Mouse (Mus musculus): Measurements from ENCODE around the gene Med8. TPM values are rescaled to one million over a fixed set of nuclear protein-coding genes. Genes with fewer than 3 reads are reported as not detected.

The Med8 gene
- total RNA-seq, 4 experiments from 2014 or later: 34.8 to 41.7 (median 38.3) TPM

DNA sequence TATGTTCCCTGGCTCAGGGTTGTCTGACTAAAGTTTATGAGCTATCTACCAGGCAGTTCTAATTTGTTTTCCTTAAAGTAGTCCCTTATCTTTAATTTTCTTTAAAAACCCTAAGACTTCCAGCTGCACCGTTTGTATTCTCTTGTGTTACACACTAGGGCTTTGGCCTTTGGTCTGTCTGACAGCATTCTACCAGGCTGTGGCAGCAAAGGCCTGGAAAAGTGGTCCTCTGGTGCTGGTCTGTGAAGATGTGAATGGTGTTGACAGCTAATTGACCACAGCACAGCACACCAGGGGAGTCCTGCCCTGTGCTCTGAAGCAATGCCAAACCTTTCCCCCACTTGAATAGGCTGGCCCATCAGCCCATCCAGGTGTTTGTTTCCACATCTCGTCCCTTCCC lies 6.6 kb downstream of the Med8 start:
- no peak for DNase-seq (ENCODE audit: low spot score in 2 of 2)

DNA sequence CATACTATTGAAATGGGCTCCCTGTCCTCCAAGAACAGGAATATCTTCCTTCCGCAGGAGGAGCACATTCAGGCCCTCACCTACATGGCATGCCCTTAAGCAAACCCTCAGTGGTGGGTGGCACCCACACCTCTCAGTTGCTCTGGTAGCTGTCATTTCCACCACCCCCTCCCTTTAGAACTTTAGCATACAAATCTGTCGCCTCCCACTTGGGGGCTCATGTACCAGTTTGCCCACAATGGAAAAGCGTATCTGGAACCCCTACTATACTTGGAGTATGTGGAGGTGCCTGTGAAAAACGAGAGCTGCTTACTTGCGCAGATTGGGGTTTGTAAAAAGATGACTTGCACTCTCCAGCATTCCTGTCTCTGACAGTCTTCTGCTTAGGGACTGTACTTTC lies 7.2 kb downstream of the Med8 start:
- no peak for DNase-seq (ENCODE audit: low spot score in 2 of 2)

DNA sequence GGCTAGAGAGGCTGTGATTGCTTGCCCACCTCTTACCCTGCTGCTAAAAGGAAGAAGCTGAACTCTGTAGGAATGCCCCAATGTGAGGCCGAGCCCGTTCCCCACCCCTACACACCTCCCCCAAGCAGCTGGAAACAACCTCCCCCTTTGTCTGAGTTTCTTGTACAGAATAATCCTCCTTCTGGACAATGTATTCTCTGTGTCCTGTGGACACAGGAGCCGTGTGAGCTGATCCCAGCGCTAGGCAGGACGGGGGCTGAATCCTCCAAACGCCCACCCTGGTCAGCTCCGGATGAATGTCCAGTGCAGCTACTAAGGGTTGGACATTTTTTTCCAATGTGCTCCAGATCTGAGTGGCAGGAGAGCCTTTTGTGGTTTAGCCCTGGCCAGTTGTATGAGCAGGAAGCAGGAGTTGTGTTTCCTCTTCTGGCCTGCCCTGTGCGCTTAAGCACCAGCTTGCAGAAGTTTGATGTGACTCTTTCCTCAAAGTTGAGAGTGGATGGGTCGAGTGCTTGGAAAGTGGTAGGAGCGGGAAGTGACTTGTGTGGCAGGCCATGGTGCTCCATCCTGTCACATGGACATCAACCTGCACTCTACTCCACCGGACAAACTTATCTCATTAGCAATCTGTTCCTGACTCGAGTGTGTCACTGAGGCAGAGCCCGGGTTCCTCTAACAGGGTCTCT lies 8.1 kb downstream of the Med8 start:
- DNase-seq (ENCODE audit: low spot score in 2 of 2): no peak

DNA sequence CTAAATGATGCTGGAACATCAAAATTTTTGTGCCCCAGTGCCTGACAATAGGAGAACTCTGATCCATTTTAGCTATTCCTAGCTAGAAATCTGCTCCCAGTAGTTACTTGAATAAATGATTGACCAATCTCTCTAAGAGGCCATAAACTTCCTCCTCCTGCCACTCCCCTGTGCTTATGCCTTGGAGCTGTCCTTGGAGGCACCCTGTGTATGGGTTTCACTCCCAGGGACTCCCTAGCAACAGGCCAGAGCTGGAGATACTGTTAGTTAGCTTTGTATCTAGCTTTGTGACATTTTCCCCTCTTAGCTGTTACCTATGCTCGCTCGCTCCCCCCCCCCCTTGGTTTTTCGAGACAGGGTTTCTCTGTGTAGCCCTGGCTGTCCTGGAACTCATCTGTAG lies 12.2 kb downstream of the Med8 start:
- no peak for DNase-seq (ENCODE audit: low spot score in 2 of 2)

DNA sequence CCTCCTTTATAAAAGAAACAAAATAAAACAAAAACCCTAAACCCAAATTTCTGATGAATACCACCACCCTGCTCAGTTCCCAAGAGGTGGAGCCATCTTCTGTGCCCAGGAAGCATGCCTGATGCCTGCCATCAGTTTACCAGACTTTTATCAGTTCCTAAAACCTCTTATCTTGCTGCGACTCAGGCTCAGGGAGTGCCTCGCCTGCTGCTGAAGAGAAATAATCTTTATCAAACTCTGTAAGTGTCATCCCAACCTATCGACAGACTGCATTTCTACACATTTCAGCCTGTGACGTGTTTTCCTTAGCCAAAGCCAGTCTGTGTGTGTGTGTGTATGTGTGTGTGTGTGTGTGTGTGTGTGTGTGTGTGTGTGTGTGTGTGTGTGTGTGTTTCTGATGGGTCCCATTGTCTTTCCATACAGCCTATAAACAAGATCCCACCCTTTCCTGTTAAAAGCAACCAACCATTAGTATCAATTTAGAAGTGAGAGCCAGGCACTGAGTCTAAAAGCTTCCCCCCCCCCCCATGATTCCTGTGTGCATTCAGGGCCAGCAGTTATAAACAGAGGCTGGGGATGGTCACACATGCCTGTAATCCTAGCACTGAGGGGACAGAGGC lies 15.5 kb downstream of the Med8 start:
- no peak for DNase-seq (ENCODE audit: low spot score in 2 of 2)

DNA sequence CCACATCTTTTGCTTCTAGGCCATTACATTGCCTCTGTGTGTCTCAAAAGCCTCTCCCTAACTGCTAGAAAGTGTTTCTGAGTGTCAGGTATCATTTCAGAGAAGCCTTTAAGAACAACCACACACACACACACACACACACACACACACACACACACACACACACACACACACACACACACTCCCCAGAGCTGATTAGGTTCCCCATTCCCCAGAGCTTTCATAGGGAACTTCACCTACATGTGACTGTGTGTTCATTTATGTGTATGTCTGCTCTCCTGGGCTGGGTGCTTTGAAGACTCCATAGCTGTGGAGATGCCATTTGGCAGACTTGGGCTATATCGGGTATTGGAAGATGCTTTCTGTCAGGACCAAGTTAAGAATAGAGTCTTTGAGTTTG lies 16.2 kb downstream of the Med8 start:
- DNase-seq (ENCODE audit: low spot score in 2 of 2): no peak

DNA sequence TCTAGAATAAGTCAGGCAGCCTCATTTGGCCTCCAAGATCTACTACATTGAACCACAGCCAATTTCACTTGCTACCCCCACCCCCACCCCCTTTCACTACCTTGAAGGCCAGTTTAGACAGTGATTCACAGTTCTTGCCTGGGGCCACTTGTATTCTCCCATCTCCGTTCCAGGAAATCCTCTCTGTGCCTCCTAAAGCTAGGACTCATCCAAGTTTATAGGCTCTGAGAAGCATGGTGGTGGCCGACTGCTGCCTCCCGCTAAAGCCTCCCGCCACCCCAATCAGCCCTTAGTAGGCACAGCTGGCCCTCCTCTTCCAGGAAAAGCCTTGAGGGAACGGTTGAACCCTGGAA lies 18.3 kb downstream of the Med8 start:
- DNase-seq (ENCODE audit: low spot score in 2 of 2): no peak

DNA sequence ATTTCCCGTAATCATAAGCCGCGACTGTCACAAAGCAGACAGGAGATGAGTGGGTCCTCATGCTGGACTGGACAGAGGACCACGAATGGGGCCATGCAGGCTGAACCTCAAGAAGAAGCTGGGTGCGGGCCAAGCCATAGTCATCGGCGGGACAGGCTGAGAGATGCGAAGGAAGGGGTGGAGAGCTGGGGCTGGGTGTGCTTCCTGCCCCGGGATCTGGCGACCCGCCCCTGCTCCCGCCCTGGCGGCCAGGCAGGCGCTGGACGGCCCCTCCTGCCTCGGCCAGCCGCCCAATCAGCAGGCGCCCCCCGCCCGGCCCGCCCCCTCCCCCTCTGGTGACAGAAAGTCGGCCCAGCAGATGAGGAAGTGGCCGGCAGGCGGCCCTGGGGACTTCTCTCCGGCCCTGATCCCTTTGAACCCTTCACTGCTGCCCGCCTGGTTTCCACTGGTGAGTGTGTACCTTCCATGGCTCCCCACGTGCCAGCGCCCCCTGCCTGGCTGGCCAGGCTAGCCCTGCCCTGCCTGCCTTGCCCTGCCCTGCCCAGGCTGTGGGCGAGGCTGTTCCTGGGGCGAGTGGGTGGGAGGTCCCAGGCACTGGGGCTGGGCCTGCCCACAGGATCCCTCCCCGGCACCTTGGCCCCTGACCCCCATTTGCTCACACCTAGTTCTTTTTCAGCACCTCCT lies 18.8 kb downstream of the Med8 start, which contains the start of gene Elovl1:
TSS of gene Elovl1 (plus strand) at position 326 of the 684 bp plus-strand sequence.
- DNase-seq (ENCODE audit: low spot score in 2 of 2): peak; percentile 76 to 84

DNA sequence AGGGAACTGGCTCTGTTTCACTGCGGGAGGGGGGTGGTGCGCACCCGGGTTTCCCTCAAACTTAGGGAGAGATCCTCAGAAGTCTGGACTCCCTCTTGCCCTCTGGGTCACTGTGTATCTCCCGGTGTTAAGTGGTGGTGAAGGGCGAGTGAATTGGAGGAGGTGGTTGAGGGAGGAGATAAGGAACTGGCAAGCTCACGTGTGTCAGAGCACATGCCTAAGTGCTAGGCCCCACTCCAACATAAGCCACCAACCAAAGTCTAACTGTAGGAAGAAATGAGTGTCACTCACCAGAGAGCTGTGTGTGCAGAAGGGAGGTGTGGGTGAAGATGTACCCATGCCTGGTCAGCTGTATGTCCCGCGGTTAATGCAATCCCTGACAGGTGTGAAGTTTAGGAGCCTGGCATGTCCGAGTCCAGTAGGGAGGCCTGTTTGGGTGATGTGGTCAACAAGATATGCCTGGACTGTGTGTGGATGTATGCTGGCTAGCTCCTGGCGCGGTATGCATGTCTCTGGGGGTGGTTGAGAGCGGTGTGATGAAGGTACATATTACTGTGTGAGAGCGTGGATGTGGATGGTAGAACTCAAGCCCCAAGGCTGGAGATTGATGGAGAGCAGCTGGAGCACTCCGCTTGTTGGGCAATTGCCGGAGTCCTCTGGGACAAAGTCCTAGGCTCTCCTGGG lies 19.5 kb downstream of the Med8 start:
- DNase-seq (ENCODE audit: low spot score in 2 of 2): no peak

DNA sequence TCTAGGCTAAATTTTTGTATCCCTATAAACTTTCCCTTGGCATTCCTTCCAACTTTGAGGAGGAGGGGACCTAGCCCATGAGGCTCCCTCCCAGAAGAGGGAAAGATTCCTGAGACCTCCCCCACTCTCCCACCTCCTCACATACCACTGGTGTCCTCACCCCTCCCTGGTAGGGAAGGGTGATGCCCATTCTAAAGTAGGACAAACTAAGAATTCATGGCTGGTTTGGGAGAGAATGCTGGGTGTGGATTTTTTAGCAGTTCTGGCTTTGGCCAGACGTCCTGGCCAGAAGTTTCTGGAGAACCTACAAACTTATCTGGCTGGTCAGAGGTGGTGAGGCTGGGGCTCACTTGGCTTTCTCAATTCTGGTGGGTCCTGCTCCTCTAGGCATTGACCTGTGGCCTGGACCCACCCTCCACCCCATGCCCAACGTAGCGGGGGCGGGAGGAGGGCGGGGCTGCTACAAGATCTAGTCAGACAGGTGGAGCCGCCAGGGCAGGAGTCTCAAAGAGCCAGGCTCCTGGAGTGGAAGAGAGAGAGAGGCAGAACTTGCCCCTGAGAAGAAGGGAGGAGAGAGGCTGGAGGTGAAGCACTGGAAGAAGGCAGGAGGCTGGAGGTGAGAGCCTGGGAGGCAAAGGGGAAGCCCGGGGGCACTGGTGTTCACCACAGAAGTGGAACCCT lies 20.2 kb downstream of the Med8 start:
- no peak for DNase-seq (ENCODE audit: low spot score in 2 of 2)

DNA sequence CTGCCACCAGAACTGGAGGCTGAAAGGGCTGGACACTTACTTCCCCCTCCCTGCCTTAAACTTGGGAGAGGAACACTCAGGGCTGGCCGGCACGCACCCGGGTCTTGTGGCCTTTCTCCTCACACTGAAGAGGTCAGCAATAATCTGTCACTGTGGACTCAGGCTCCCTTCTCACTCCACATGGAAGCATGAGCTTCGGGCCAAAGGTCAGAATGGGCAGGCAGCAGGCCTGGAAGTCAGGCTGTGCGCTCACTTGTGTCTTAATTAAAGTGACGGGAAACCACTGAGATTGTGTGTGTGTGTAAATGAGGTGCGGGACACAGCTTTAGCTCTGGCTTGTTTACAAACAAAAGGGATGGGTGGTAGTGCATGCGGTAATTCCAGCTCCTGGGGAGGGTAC lies 23.2 kb downstream of the Med8 start:
- DNase-seq (ENCODE audit: low spot score in 2 of 2): no peak

DNA sequence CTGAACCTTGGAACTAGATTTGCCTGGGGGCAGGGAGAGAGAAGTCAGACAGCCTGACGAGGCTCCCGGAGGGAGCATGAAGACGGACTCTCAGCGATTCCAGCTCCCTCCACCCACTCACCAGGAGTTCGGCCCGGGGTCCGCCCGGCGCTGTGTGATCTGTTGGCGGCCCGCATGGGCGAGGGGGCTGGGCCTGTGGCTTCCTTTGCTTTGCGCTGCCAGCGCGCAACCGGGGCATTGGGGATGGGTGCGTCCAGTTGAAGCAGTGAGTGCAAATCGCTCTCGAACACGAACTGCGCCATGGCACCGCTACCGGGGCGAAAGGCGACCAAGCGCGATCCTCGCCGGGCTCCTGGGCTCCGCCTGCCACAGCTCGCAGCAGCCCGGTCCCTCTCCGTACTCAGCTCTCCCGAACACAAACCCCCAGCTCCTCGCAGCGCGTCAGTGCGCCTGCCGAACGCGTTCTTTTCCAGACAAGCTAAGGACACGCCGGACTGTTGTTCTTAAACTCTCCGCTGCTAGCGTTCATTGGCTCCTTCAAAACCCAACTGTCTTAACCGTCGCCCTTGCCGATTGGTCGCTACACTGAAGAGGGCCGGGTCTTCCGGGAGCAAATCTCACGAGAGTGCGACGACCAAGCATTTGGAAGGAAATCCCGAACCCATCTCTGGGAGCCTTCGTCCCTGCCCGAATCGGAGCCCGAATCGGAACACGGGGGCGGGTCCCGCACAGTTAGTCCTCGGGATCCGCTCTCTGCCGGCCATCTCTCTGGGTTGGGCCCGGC lies 27.9 kb downstream of the Med8 start, which contains the start of gene Cdc20:
TSS of gene Cdc20 (minus strand) at position 533 of the 784 bp plus-strand sequence.
- peak; percentile 67 to 76 for DNase-seq (ENCODE audit: low spot score in 2 of 2)

DNA sequence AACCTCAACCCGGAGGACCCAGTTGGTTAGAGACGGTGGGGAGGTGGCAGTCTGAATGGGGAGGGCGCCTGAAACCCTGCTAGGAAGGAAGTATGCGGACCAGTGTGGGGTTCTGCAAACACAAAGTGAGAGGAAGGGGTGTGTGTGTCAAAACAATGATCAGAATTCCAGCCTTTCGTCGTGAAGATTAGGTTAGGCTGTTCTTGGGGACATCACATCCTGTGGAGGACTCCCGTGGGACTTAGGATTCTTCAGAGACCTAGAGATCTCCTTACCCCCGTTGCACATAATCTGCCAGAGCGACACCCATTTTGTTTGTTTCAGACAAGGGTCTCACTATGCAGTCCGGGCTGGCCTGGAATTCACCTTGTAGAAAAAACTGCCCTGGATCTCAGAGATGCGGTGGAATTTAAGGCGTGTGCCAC lies 28.7 kb downstream of the Med8 start:
- no peak for DNase-seq (ENCODE audit: low spot score in 2 of 2)

DNA sequence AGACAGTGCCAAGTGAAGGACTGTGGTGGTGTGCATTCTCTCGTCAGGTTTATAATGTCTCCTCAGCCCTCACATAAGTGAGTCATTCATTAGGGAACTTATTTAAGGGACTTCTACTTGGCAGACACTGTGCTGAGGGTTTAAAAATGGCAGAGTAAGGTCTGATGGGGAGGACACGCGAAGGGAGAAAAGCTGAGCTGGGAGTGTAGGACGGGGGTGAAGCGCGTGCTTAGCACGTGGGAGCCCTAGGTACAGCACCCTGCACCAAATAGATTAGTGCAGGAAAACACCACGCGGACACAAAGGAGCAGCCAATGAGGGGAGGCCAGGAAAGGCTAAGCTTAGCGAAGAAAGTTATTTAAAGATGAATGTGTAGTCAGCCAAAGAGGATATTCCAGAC lies 36.0 kb downstream of the Med8 start:
- DNase-seq (ENCODE audit: low spot score in 2 of 2): no peak

DNA sequence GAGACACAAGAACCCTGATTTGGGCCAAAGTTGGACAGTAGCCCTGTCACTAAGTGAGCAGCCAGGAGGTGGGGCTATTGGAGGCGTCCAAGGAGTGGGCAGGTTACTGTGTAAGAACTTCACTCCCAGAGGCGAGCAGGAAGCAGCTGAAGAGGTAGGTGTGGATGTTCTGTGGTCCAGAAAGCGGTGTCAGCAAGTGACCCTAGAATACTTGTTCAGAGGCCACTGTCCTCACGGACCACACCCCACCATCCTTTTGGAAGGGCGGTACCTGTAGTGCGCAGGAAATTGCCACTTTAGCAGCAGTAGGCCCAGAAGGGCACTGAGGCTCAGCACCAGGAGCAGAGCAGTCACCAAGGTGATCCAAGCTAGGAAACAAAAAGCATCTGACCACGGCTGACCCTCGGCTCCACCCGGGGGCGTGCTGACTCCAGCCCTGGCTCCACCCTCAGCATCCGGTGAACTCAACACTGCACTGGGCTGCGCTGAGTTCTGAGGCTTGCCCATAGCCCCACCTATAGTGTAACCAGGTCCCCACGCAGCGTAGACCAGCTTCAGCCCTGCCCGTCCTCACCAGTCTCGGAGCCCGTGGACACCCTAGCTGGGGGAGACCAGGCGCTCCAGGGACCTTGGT lies 36.8 kb downstream of the Med8 start:
- peak in 1 of 2 experiments; percentile 15 for DNase-seq (ENCODE audit: low spot score in 2 of 2)

DNA sequence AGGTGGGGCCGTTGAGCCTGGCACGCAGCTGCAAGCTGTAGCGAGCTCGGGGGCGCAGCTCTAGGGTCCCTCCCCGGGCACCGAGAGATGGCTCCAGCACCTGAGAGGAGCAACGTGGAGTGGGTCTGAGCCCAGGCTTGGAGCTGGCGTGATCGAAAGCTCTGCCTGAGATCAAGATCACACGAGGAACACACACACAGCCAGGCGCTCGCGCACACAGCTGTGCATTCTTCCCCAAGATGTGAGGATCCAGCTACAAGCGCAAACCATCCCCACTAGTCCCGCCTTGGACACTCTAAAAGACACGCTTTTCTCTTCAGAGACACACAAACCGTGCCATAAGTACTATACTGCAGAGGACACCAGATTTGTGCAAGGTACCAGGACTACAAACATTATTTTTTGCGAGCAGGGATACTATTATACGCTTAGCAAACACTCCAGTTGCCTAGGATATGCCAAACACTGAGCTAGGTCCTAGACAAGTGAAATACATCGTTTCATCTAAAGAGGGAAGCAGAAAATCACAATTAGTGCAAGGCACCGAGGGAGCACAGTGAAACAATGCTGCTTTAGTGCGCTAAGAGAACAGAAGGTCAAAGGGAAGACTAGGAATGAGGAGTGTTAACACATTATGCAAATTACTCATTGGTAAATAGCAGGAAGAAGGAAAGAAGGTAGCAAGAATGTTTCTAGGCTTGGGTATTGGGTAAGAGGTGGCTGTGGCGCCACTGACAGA lies 37.4 kb downstream of the Med8 start:
- DNase-seq (ENCODE audit: low spot score in 2 of 2): no peak

DNA sequence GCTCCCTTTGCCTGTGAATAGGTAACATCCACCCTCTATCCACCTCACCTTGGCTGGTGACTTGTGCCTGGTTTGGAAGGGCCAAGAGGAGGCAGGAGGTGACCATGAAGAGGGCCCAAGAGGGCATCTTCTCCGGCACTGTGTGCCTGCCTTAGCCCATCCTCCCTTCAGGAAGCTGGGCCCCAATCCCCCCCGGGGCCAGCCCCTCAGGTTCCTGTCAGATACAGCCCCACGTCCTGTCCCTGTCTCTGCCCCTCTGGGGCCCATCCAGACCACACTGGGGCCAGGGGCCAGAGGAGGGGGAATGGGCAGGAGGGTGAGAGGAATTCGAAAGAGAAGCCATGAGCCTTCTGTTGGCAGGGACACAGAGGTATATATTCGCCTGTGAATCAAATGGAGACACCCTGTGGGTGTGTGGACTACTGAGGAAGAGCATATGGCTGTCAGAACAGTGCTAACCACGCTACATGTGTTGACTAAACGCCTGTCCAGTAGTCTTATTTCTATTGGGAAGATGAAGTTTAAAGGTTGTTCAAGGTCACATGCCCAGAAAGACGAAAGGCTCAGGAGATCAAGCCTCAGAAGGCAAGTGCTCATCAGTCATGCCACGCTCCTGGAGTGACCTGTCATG lies 48.3 kb downstream of the Med8 start, which contains the start of gene Mpl:
TSS of gene Mpl (minus strand) at position 169 of the 631 bp plus-strand sequence.
- no peak for DNase-seq (ENCODE audit: low spot score in 2 of 2)

DNA sequence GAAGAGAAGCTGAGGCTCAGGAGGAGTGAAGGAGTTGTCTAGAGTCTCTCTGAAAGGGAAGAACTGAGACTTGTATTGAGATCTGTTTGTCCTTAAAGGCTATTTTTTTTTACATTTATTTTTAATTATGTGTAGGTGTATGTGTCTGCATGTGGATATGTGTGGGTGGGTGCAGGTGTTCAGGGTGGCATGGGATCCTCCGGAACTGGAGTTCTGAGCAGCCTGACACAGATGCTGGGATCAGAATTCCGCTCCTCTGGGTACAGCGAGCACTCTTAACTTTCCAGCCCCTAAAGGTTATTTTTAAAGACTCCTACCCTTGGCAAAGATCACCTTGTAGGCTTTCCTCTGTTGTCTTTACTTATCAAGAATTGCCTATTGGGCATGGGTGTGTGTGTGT lies 55.8 kb downstream of the Med8 start:
- DNase-seq (ENCODE audit: low spot score in 2 of 2): no peak
